Mouse (Mus musculus): Measurements from ENCODE around the gene Triml2.

The Triml2 gene

GRCm38 (mm10) chr8:43180054-43180690 is at the start of gene Triml2:
Gene Triml2, plus strand, starts transcription at chr8:43180541.
- DNase-seq (ENCODE audit: low spot score) = no peak

DNA sequence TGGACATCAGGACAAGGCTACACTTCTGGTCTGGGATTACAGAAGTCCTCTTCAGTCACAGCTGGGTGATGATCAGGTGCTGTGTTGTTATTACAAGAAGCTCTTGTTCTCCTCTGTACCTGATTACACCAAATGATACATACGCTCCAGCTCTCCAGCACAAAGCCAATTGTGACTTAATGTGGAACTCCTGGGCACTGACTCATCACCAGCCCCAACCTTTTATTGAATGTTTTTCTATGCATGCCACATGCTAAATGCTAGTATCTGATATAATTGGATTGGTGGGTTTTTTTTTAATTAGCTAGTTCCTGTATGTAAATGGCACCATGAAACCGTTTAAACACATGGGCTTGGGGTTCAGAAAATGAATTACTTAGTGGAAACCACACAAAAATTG is 39.0 kb upstream of the Triml2 start, which contains the start of gene Triml1:
Gene Triml1, minus strand, starts transcription at position 101 of the 400 bp plus-strand sequence.
- DNase-seq (ENCODE audit: low spot score) = no peak

DNA sequence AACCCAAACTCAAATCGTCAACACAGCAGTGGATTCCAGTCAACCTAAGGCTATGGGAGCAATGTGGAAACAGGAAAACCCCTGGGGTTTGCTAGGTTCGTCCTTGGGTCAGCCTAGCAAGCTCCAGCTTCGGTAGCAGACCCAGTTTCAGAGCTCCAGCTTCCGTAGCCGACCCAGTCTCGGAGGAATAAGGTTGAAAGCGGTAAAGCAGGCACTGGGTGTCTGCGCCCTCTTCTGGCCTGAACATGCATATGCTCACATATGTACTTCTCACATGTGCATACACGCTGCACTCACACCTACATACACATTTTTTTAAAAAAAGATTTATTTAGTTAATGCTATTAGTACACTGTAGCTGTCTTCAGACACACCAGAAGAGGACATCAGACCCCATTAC is 31.0 kb upstream of the Triml2 start:
- no peak for DNase-seq (ENCODE audit: low spot score)

DNA sequence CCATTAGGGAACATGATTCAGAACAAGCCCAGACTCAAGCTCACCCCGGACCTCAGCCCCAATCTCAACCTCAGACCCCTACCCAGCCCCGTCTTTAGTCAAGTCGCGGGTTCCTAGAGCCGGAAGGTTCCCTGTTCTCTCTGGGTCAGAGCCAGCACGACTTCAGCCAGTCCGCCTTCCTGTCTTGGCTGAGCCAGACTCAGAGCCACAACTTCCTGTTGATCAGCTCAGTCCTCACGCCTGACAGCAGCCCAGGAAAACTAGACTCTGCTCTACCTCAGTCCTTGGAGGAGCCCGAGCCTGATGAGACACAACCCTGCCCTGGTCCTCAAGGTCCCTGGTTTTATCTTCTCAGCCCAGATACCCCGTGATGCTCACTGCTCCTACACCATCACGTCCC is 17.1 kb upstream of the Triml2 start:
- no peak for DNase-seq (ENCODE audit: low spot score)

DNA sequence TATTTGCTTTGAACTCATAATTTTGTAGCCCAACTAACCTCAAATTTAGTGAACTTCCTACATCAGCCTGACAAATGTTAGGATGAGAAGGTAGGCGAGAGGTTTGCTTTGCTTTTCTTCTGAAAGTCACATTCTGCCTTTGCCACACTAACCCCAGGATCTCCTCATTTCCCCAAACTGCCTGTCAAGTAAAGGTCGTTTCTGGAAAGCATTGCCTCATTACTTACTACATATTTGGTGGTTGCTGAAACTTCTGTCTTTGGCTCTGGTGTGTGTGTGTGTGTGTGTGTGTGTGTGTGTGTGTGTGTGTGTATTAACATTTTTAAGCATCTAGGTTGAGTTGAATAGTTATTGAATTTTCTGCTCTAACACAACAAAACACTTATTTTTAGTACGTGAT is 15.9 kb upstream of the Triml2 start:
- DNase-seq (ENCODE audit: low spot score) = no peak

- no peak for DNase-seq (ENCODE audit: low spot score)
Observed at GRCm38 (mm10) chr8:43168083-43168482, 12.3 kb upstream of the Triml2 start.

DNA sequence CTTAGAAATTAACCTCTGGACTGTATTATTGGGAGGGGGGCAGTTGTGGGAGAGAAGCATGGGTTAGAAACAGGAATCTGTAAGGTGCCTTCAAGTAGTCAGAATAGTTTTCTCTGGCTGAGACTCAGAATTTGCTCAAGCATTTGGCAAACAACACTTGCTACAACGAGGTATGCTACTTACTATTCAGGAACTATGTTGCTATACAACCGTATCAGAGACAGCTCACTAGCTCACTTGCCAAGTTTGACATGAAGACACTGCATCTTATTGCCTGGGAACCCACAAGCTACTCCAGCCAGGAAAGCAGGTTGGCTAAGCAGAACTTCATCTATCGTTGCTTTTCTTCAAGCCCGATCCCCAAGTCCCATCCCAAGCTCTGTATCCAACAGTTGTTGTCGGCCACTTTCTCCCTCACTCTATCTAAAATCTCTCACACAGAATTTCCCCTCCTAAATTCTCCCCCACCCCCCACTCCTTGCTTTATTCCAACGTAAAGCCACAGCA is 11.0 kb upstream of the Triml2 start:
- DNase-seq (ENCODE audit: low spot score) = no peak

DNA sequence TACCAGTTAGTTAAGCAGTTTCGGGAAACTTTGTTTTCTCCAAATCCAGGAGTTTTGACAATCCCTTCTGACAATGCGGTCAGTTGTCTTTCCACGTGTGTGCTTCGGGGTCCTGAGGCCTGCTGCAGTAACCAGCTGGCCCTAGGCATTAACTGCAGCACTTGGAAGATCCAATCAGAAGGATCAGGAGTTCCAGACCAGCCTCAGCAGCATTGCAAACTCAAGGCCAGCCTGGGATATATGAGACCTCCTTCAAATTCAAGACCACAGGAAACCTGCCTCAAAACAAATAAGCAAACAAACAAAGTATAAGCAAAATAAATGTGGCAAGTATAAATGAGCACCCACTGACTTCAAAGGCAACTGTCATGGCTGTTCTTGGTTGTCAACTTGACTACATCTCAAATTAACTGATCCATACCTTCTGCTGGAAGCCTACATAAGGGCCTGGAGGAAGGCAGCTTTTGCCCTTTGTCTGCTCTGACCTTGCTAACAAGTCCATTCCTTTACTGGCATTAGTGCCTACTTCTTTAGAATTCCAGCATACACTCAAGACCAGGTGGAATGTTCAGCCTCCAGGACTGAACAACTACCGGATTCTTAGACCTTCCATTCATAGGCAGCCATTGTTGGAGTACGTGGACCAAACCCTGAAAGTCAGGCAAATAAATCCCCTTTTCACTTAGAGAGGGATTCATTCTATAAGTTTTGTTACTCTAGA is 3.4 kb upstream of the Triml2 start:
- no peak for DNase-seq (ENCODE audit: low spot score)

DNA sequence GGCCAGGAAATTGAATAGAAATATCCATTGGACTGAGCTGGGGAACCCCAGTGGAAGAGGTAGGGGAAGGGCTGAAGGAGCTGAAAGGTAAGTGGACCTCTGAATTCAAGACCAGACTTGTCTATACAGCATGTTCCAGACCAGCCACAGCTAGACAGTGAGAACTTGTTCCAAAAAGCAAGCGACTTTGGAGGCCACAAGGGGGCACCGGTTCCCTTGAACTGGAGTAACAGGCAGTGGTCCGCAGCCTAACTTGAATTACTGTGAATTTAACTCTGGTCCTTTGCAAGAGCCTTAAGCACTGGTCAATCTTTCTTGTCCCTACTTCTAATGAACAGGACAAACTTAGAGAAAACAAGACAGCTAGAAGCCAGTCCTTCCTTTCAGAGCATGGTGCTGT is 2.1 kb upstream of the Triml2 start:
- DNase-seq (ENCODE audit: low spot score) = no peak

DNA sequence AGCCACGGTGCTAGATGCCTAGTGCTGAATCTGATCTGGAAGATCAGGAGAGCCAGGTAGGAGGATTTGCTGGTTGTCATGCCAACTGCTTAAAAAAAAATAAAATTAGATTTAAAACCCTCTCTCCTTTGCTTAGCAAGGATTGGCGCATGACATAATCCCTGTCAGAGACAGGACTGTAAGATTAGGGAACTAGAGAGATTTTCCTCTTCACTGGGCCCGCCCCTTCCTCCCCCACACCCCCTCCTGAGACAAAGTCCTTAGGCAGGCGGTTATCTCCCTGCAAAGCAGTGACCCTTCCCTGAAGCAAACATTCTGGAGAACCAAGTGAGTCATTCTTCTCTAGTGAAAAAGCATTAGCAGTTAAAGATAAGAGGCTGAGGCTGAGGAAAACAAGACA is 1.2 kb upstream of the Triml2 start:
- DNase-seq (ENCODE audit: low spot score) = no peak

DNA sequence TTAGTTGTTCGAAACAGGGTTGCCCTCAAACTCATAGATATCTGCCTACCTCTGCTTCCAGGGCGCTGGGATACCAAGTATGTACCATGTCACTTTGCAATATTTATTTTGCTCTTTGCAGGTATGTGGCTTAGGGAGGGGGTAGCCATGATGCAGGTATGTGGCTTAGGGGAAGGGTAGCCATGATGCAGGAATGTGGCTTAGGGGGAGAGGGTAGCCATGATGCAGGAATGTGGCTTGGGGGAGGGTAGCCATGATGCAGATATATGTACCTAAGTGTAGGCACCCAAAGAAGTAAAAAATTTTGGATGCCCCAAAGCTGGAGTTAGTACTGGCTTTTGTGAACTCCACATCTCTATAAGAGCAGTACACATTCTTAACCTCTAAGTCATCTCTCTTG is 1.9 kb downstream of the Triml2 start:
- DNase-seq (ENCODE audit: low spot score) = no peak

GRCm38 (mm10) chr8:43215554-43215953 is 35.2 kb downstream of the Triml2 start:
- DNase-seq (ENCODE audit: low spot score) = no peak

- no peak for DNase-seq (ENCODE audit: low spot score)
Observed at GRCm38 (mm10) chr8:43243326-43243725, 63.0 kb downstream of the Triml2 start.
